Mouse (Mus musculus) ES-Bruce4 (cell line): ENCODE data around the gene Ube2e3. TPM values are rescaled to one million over a fixed set of nuclear protein-coding genes. Genes with fewer than 3 reads are reported as not detected.

ENCODE experiments used
- H3K27ac ChIP-seq: 2 replicates; pipeline ENCODE4 v1.5.1; 2012; ENCODE audit warnings: low read length, inconsistent platforms; ENCODE audit not compliant: insufficient read depth
- H3K27me3 ChIP-seq: 2 replicates; pipeline ENCODE4 v1.6.1; 2012; ENCODE audit warnings: mild to moderate bottlenecking, low read length, inconsistent platforms; ENCODE audit not compliant: control insufficient read depth, poor library complexity, insufficient read depth, severe bottlenecking
- H3K36me3 ChIP-seq: 2 replicates; pipeline ENCODE4 v1.6.1; 2012; ENCODE audit warnings: inconsistent platforms, mild to moderate bottlenecking, low read length, moderate library complexity; ENCODE audit not compliant: control insufficient read depth, poor library complexity, insufficient read depth, severe bottlenecking
- H3K4me1 ChIP-seq: one replicate; pipeline ENCODE4 v1.8.1; 2011; ENCODE audit warnings: low read length; ENCODE audit not compliant: control insufficient read depth, insufficient read depth
- H3K4me3 ChIP-seq: 2 replicates; pipeline ENCODE4 v1.5.1; 2011; ENCODE audit warnings: low read depth, mild to moderate bottlenecking, low read length
- H3K9ac ChIP-seq: 2 replicates; pipeline ENCODE4 v1.6.1; 2012; ENCODE audit warnings: low read depth, mild to moderate bottlenecking, inconsistent platforms; ENCODE audit not compliant: poor library complexity, severe bottlenecking
- H3K9me3 ChIP-seq: replicated peaks from 2 replicates; pipeline ENCODE4 v1.6.1; 2012; ENCODE audit warnings: mild to moderate bottlenecking, low read length, inconsistent platforms; ENCODE audit not compliant: control insufficient read depth, poor library complexity, insufficient read depth, severe bottlenecking
- CTCF ChIP-seq: IDR thresholded peaks from one replicate; pipeline ENCODE4 v1.8.1; 2011; ENCODE audit warnings: low read depth, low read length
- EP300 ChIP-seq: IDR thresholded peaks from 2 replicates; pipeline ENCODE4 v1.6.1; 2011; ENCODE audit warnings: low read depth, low read length; ENCODE audit not compliant: insufficient read depth
- POLR2A ChIP-seq: IDR thresholded peaks from one replicate; pipeline ENCODE4 v1.8.1; 2011; ENCODE audit warnings: low read length; ENCODE audit not compliant: insufficient read depth
- polyA plus RNA-seq: library from polyadenylated mRNA; stranded (reverse); fragments of >200 nt; gene quantifications from 2 replicates; pipeline ENCODE4 v1.2.4, GENCODE M21; 2011; ENCODE audit warnings: low read depth; ENCODE audit not compliant: missing spikeins, insufficient read depth, insufficient read length

Gene Ube2e3
- polyA plus RNA-seq, 1 experiment: 36.6 TPM

DNA sequence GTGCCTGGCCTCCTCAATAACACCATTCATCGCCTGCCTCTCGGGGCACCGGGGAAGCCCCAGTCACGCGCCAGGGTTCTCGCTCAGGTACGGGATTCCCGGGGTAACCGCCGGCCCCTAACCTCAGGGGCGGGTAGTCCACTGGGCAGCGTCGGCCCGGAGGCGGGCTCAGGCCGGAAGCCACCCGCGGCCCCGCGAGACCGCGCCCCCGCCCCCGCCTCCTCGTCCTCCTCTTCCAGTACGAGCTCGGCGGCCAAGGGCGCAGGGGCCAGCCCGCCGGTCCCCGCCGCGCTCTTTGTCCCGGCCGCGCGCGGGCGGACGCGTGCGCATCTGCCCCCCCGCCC, 559 bp downstream of the Ube2e3 start:
- Histone ChIP-seq H3K9me3 (no peaks in the 10 kb centered on the region), H3K4me1 (peaks cover 2% of the 10 kb centered on the region), H3K9ac (peak overlapping the region; percentile 100), H3K36me3 (no peaks in the 10 kb centered on the region; the same call in 1 of the 2 replicates), H3K27me3 (no peaks in the 10 kb centered on the region), H3K27ac (no peak overlapping the region), H3K4me3 (peak overlapping the region; percentile 76)
- no peak for TF ChIP-seq EP300
- TF ChIP-seq POLR2A: peak; percentile 56
- no peak for TF ChIP-seq CTCF

DNA sequence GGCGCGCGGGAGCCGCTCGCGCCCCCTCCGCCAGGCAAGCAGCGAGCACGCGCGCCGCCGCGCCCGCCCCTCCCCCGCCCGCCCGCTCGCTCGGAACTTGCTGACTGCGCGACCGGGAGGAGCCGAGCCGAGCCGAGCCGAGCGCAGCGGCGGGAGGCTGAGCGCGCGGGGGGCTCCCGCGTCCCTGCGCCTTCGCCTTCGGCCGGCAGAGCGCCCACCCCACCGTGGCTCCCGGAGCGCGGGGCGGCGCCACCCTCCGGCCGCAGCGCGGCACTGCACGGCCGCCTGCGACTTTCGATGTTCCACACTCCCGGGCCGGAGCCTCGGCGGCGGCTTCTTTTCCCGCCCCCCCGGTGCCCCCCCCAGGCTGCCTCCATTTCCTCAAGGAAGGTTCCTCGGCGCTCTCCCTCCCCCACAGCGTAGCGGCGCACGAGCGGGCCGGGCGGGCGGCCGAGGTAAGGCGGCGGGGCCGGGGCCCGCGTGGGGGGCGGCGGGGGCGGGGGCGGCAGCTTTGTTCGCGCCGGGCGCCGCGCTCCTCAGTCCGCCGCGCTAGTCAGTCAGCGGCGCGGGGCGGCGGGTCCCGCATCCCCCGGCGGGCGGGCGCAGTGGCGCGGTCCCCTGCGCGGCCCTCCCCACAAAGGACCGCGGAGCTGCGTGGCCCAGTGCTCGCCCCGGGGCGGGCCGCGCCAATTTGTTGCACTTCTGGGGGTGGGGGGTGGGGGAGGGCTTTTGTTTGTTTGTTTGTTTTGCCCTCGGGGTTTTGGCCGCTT, 1.2 kb downstream of the Ube2e3 start:
- Histone ChIP-seq H3K27me3 (no peaks in the 10 kb centered on the region), H3K9ac (peak overlapping the region; percentile 100), H3K36me3 (no peaks in the 10 kb centered on the region; the same call in 1 of the 2 replicates), H3K27ac (no peak overlapping the region), H3K9me3 (no peaks in the 10 kb centered on the region), H3K4me1 (peaks cover 2% of the 10 kb centered on the region), H3K4me3 (peak overlapping the region; percentile 66)
- TF ChIP-seq POLR2A: no peak
- no peak for TF ChIP-seq EP300
- TF ChIP-seq CTCF: peak; percentile 27

DNA sequence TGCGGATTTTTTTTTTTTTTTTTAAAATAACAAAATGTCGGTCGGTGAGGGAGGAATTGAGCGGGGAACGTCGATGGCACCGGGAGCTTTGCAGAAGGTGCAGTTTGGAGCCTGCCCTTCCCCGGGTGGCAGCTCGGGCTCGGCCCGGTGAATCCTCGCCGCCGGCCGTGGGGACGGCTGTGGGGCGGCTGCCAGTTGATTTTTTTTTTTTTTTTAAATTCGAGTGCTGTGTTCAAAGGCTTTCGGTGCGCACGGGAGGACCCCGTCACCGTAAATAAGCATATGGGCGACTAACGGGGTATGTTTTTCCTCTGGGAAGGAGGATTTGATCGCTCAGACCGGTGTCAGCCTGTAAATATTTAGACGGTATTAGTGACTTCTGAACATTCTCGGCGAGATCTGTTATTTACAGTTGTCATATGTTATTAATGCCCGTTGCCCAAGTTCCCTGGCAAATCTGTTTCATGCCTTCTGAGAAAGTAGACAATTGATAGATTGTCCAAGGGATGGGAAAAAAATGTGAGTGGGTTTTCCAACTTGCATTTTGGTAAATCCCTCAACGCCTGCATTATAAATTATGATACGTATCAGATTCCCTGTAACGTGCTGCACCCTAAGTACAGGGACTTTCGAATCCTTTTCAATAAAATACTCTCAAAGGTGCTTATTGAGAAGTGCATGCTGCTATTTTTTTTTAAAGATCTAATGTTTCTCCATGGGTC, 2.0 kb downstream of the Ube2e3 start:
- no peak for TF ChIP-seq POLR2A
- no peak for TF ChIP-seq EP300
- TF ChIP-seq CTCF: no peak
- H3K36me3 ChIP-seq: no peaks in the 10 kb centered on the region; the same call in 1 of the 2 replicates
- no peaks in the 10 kb centered on the region for H3K9me3 ChIP-seq
- peak overlapping the region; percentile 100 for H3K9ac ChIP-seq
- no peak overlapping the region for H3K27ac ChIP-seq
- H3K27me3 ChIP-seq: no peaks in the 10 kb centered on the region
- peaks cover 2% of the 10 kb centered on the region for H3K4me1 ChIP-seq
- H3K4me3 ChIP-seq: peak overlapping the region; percentile 66

DNA sequence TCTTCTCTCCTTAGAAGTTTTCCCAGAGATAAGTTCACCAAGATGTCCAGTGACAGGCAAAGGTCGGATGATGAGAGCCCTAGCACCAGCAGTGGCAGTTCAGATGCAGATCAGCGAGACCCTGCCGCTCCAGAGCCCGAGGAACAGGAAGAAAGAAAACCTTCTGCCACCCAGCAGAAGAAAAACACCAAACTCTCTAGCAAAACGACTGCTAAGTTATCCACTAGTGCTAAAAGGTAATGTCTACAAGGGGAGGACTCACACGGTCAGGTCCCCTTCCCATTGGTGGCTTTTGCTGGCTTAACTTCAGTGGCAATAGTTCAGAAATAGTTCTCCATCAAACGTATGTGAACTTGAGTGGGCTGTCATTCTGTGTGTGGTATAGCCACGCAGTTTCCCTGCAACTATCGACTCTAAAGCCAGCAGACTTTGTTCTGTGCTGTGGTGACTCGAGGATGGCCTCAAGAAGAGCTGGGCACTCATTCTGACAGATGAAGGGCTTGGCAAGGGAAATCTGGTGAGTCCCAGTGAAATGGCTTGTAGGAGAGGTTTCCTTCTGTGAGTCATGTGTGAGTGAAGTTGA, 2.6 kb downstream of the Ube2e3 start:
- peaks cover 2% of the 10 kb centered on the region for H3K4me1 ChIP-seq
- peak overlapping the region; percentile 100; the same call in 1 of the 2 replicates for H3K9ac ChIP-seq
- no peak for TF ChIP-seq CTCF
- TF ChIP-seq POLR2A: no peak
- no peak for TF ChIP-seq EP300
- no peaks in the 10 kb centered on the region; the same call in 1 of the 2 replicates for H3K36me3 ChIP-seq
- H3K4me3 ChIP-seq: no peak overlapping the region
- no peaks in the 10 kb centered on the region for H3K27me3 ChIP-seq
- no peak overlapping the region for H3K27ac ChIP-seq
- H3K9me3 ChIP-seq: no peaks in the 10 kb centered on the region

DNA sequence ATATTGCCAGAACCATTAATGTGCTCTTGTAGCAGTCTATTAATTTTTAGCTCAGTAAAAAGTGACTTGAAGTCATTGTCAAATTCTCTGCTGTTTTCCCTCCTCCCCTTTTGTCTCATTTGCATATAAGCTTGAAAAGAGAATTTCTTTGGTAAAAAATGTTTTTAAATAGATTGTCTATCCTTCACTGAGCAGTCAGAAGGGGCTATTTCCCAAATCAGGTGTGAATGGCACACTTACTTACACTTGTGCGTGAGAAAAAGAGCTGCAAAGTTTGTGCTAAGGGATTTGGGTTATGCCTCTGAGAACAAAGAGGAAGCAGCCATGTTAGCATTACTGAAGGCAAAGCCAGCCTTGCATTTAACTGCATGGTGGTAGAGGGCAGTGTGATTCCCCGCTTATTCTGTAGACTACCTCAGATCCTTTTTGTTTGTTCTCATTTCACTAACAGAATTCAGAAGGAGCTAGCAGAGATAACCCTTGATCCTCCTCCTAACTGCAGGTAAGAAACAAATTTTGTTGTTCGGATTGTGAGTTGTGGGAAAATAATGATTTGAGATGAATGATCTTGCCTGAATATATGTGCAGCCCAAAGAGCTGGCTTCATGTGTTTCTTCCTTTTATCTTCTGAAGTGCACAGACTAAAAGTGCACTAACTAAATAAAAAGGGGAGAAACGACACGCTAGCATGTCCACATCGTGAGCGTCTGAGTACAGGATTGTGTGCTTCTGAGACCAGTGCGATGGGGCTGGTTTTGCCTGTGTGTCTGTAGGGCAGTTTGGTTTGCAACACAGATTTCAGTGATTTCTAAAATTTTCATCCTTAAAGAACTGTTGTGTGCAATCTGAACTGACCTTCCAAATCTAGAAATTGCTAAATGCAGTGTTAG, 4.3 kb downstream of the Ube2e3 start:
- Histone ChIP-seq H3K27me3 (no peaks in the 10 kb centered on the region), H3K36me3 (no peaks in the 10 kb centered on the region; the same call in 1 of the 2 replicates), H3K4me3 (no peak overlapping the region), H3K9ac (no peak overlapping the region; the same call in 1 of the 2 replicates), H3K9me3 (no peaks in the 10 kb centered on the region), H3K27ac (no peak overlapping the region), H3K4me1 (peaks cover 2% of the 10 kb centered on the region)
- no peak for TF ChIP-seq CTCF
- TF ChIP-seq POLR2A: no peak
- no peak for TF ChIP-seq EP300
